Mouse (Mus musculus): Measurements from ENCODE around the gene Meiob. TPM values are rescaled to one million over a fixed set of nuclear protein-coding genes. Genes with fewer than 3 reads are reported as not detected.

Meiob gene
- polyA plus RNA-seq, 1 experiment from 2014 or later, result 0.11 TPM

GRCm38 (mm10) chr17:24881738-24882440, 77.8 kb downstream of the Meiob start:
- H3K36me3 ChIP-seq (ENCODE audit: insufficient read depth, low read length), result 0 out of 2 replicates have a peak, but pooled peaks cover 3% of the 10 kb centered on the region
- no peak overlapping the region for H3K9ac ChIP-seq (replicated peaks; ENCODE audit: low read length)
- H3K27me3 ChIP-seq (ENCODE audit: insufficient read depth, low read length), result no peaks in the 10 kb centered on the region
- peaks cover 6% of the 10 kb centered on the region for H3K4me1 ChIP-seq (ENCODE audit: insufficient read depth, low read length)
- no peak overlapping the region for H3K27ac ChIP-seq (ENCODE audit: low read length)
- no peaks in the 10 kb centered on the region for H3K9me3 ChIP-seq (ENCODE audit: low read length)
- WGBS, result 44% methylated on average over 7 of the region's 7 CpGs
- ATAC-seq (ENCODE audit: low FRiP score, low TSS enrichment), result no peak
- no peak overlapping the region for H3K4me3 ChIP-seq (ENCODE audit: low read length)
- no peak overlapping the region for H3K4me2 ChIP-seq (replicated peaks; ENCODE audit: low read depth, low read length)

DNA sequence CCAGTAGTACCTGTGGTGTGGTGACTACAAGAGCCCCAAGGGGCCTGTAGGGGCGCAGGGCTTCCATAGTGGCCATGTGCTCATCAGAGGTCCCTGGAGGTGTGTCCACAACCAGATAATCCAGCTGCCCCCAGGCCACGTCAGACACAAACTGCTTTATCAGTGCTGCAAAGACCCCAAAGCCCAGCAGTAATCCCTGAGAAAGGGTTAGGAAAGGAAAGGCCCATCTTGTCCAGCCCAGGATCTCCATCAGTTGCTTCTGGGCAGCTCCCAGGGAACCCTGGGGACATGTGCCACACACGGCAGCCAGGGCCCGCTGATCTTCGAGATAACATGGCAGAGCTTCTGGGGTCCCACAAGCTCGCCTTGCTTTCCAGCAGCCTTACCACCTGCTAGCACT, 80.3 kb downstream of the Meiob start:
- no peaks in the 10 kb centered on the region for H3K9me3 ChIP-seq (ENCODE audit: low read length)
- 86% methylated on average over 6 of the region's 6 CpGs for WGBS
- H3K27ac ChIP-seq (ENCODE audit: low read length), result no peak overlapping the region
- H3K36me3 ChIP-seq (ENCODE audit: insufficient read depth, low read length), result 0 out of 2 replicates have a peak, but pooled peaks cover 3% of the 10 kb centered on the region
- no peaks in the 10 kb centered on the region for H3K27me3 ChIP-seq (ENCODE audit: insufficient read depth, low read length)
- H3K4me3 ChIP-seq (ENCODE audit: low read length), result no peak overlapping the region
- no peak overlapping the region for H3K9ac ChIP-seq (replicated peaks; ENCODE audit: low read length)
- no peak overlapping the region for H3K4me2 ChIP-seq (replicated peaks; ENCODE audit: low read depth, low read length)
- H3K4me1 ChIP-seq (ENCODE audit: insufficient read depth, low read length), result peaks cover 17% of the 10 kb centered on the region
- ATAC-seq (ENCODE audit: low FRiP score, low TSS enrichment), result no peak

- H3K4me2 ChIP-seq (replicated peaks; ENCODE audit: low read depth, low read length), result peak overlapping the region; percentile 64
- ATAC-seq (ENCODE audit: low FRiP score, low TSS enrichment), result no peak
- no peaks in the 10 kb centered on the region for H3K27me3 ChIP-seq (ENCODE audit: insufficient read depth, low read length)
- H3K27ac ChIP-seq (ENCODE audit: low read length), result no peak overlapping the region
- peaks cover 8% of the 10 kb centered on the region; the same call in 1 of the 2 replicates for H3K36me3 ChIP-seq (ENCODE audit: insufficient read depth, low read length)
- peaks cover 17% of the 10 kb centered on the region for H3K4me1 ChIP-seq (ENCODE audit: insufficient read depth, low read length)
- peak overlapping the region; percentile 84 for H3K4me3 ChIP-seq (ENCODE audit: low read length)
- H3K9me3 ChIP-seq (ENCODE audit: low read length), result no peaks in the 10 kb centered on the region
- H3K9ac ChIP-seq (replicated peaks; ENCODE audit: low read length), result peak overlapping the region; percentile 71
- WGBS, result 25% methylated on average over 22 of the region's 22 CpGs
Measured at GRCm38 (mm10) chr17:24885356-24886133, 81.5 kb downstream of the Meiob start.

DNA sequence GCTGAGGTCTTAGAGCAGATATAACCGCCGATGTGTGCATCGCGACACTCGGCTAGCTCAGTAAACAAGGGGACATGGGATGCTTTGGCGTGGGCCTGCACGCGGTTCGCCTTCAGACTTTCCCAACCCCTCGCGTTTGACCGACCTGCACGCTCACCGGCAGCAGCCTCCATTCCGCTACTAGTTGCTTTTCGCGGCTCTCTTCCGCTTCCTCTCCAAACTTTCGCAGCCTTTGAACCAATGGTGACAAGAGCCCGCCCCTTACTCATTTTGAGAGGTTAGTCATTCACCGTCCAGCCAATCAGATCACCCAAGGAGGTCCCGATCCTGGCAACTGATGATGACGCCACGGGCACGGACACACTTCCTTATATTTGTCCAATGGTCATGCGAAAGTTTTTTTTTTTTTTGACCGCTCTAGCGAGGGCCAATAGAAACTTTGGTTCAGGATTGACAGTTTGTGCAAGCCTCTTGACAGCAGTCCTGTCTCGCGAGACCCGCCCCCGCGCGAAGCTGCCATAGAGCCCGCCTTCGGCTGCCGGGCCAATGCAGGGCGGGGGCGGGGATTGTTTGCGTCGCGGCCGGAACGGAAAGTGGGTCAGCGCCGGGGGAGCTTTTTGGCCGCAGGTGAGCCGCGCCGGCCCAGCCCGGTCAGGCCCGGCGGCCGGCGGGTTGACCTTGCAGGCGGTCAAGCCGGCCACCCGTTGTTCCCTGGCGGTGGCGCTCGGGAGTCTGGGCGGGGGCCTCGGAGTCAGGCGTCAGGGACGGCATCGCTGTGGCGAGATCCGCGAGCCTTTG, 82.2 kb downstream of the Meiob start, which contains the start of the genes Nubp2 and Spsb3:
Gene Nubp2, minus strand, starts transcription at position 216 of the 798 bp plus-strand sequence.
Gene Spsb3, plus strand, starts transcription at position 510 of the 798 bp plus-strand sequence.
- H3K4me1 ChIP-seq (ENCODE audit: insufficient read depth, low read length), result peaks cover 17% of the 10 kb centered on the region
- peak within 1 kb of the TSS; percentile 84 for H3K4me2 ChIP-seq (replicated peaks; ENCODE audit: low read depth, low read length)
- H3K9ac ChIP-seq (replicated peaks; ENCODE audit: low read length), result peak within 1 kb of the TSS; percentile 89
- H3K9me3 ChIP-seq (ENCODE audit: low read length), result no peaks in the 10 kb centered on the region
- H3K4me3 ChIP-seq (ENCODE audit: low read length), result peak within 1 kb of the TSS; percentile 84
- H3K36me3 ChIP-seq (ENCODE audit: insufficient read depth, low read length), result peaks cover 15% of the 10 kb centered on the region
- under 1% methylated on average over 68 of the region's 69 CpGs for WGBS
- no peaks in the 10 kb centered on the region for H3K27me3 ChIP-seq (ENCODE audit: insufficient read depth, low read length)
- ATAC-seq (ENCODE audit: low FRiP score, low TSS enrichment), result peak; percentile 97
- H3K27ac ChIP-seq (ENCODE audit: low read length), result peak within 1 kb of the TSS; percentile 76; the same call in 1 of the 2 replicates

DNA sequence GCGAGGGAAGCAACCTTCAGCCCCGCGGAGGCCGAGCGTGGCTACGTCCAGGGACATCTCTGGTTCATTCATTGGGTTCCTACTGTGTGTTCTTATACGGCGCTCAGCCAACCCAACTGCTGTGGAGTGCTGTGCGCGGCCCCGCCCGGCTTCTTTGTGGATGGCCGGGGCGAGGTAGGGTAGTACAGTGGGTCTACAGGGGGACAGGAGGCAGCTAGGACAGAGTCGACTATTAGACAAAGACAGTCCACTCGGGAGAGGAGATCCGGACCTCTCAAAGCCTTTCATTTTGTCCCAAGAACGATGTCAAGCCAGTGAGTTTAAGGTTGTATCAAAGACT, 82.8 kb downstream of the Meiob start:
- Histone ChIP-seq H3K36me3 (ENCODE audit: insufficient read depth, low read length) (peaks cover 19% of the 10 kb centered on the region), H3K4me1 (ENCODE audit: insufficient read depth, low read length) (peaks cover 17% of the 10 kb centered on the region), H3K9ac (replicated peaks; ENCODE audit: low read length) (peak overlapping the region; percentile 89), H3K27me3 (ENCODE audit: insufficient read depth, low read length) (no peaks in the 10 kb centered on the region), H3K4me2 (replicated peaks; ENCODE audit: low read depth, low read length) (peak overlapping the region; percentile 84), H3K9me3 (ENCODE audit: low read length) (no peaks in the 10 kb centered on the region), H3K4me3 (ENCODE audit: low read length) (peak overlapping the region; percentile 84), H3K27ac (ENCODE audit: low read length) (peak overlapping the region; percentile 76; the same call in 1 of the 2 replicates)
- ATAC-seq (ENCODE audit: low FRiP score, low TSS enrichment), result peak; percentile 43
- 2% methylated on average over 18 of the region's 18 CpGs for WGBS

DNA sequence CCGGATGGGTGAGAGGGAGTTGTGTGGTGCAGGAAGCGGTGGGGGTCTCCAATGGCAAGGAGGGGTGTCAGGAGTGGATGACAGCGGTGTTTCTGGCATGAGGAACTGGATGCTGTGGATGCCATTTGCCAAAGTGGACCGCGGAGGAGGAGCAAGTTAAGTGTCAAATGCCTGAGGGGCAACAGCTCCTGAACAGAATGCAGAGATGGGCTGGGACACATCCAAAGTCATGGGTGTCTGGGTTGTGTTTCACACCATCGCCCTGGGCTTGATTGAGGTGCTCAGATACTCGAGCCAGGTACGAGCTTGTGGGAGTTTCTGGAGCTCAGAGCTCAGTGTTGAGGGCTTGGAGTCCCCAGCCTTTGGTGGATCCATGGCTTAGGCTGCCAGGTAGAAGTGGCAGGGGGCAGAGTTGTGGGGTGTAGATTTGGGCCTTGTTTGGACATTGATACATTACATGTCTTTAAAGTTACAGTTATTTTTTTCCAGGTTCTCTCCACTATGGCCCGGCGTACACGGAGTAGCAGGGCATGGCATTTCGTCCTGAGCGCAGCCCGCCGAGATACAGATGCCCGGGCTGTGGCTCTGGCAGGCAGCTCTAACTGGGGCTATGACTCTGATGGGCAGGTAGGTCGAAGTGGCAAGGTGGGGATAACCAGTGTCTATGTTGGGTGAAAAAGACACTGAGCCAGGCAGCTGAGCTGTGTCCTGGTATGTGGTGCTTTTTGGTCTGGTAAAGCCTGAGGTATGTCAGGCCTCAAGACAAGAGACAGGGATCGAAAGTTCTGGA, 83.4 kb downstream of the Meiob start:
- peaks cover 17% of the 10 kb centered on the region for H3K4me1 ChIP-seq (ENCODE audit: insufficient read depth, low read length)
- peaks cover 25% of the 10 kb centered on the region for H3K36me3 ChIP-seq (ENCODE audit: insufficient read depth, low read length)
- H3K27me3 ChIP-seq (ENCODE audit: insufficient read depth, low read length), result no peaks in the 10 kb centered on the region
- 58% methylated on average over 18 of the region's 18 CpGs for WGBS
- H3K9me3 ChIP-seq (ENCODE audit: low read length), result no peaks in the 10 kb centered on the region
- peak overlapping the region; percentile 84 for H3K4me3 ChIP-seq (ENCODE audit: low read length)
- peak overlapping the region; percentile 84 for H3K4me2 ChIP-seq (replicated peaks; ENCODE audit: low read depth, low read length)
- H3K9ac ChIP-seq (replicated peaks; ENCODE audit: low read length), result peak overlapping the region; percentile 89
- H3K27ac ChIP-seq (ENCODE audit: low read length), result no peak overlapping the region
- ATAC-seq (ENCODE audit: low FRiP score, low TSS enrichment), result no peak

DNA sequence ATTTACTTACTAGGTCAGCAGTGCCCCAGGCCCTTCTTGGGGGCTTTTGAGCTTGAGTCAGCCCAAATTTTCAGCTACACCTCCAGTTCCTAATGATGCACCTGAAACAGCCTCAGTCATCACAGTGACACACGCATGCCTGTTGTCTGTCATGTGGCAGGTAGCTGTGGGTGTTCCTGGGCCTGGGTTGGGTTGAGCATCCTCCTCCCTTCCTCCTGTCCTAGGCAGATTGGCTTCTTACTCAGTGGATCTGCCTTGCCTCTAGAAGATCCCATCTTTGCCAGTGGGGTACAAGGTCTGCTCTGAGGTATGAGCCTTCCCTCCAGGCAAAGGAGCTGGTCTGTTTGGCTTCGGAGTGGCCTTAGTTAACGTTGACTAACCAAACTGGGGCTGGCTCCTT, 84.8 kb downstream of the Meiob start:
- no peaks in the 10 kb centered on the region for H3K9me3 ChIP-seq (ENCODE audit: low read length)
- peaks cover 20% of the 10 kb centered on the region for H3K4me1 ChIP-seq (ENCODE audit: insufficient read depth, low read length)
- no peak overlapping the region for H3K4me3 ChIP-seq (ENCODE audit: low read length)
- peaks cover 35% of the 10 kb centered on the region for H3K36me3 ChIP-seq (ENCODE audit: insufficient read depth, low read length)
- no peak overlapping the region for H3K27ac ChIP-seq (ENCODE audit: low read length)
- no peaks in the 10 kb centered on the region for H3K27me3 ChIP-seq (ENCODE audit: insufficient read depth, low read length)
- no peak overlapping the region for H3K4me2 ChIP-seq (replicated peaks; ENCODE audit: low read depth, low read length)
- no peak for ATAC-seq (ENCODE audit: low FRiP score, low TSS enrichment)
- no peak overlapping the region for H3K9ac ChIP-seq (replicated peaks; ENCODE audit: low read length)
- 90% methylated on average over 3 of the region's 3 CpGs for WGBS
